Mouse (Mus musculus) urinary bladder, postnatal 10 days (tissue): ENCODE results near the gene Ergic3.

Experiments used
- DNase-seq: peaks from one replicate; pipeline ENCODE4 v3.0.0; 2022; ENCODE audit warnings: low spot score

Gene Ergic3

GRCm38 (mm10) chr2:156066126-156066525, 58.3 kb downstream of the Ergic3 start:
- DNase-seq: no peak
